Mouse (Mus musculus): ENCODE measurements at regions not wholly inside any gene's neighbourhood (a gene's known extent, or its start where the extent isn't known, plus 50 kb on each side); places are given as distances from the start of the nearest gene placed in this dataset.

- no peak for DNase-seq (ENCODE audit: extremely low spot score in 1 of 2, low spot score in 1 of 2)
Observed at GRCm38 (mm10) chr15:49043035-49043434, 4841.7 kb upstream of the Gm7489 start.

- DNase-seq (ENCODE audit: extremely low spot score in 1 of 2, low spot score in 1 of 2): no peak
Observed at GRCm38 (mm10) chr15:49065069-49065468, 4819.6 kb upstream of the Gm7489 start.

- DNase-seq (ENCODE audit: extremely low spot score in 1 of 2, low spot score in 1 of 2): peak in 1 of 2 experiments; percentile 17
Observed at GRCm38 (mm10) chr15:49065875-49066274, 4818.8 kb upstream of the Gm7489 start.

- no peak for DNase-seq (ENCODE audit: extremely low spot score in 1 of 2, low spot score in 1 of 2)
Observed at GRCm38 (mm10) chr15:49066367-49066766, 4818.3 kb upstream of the Gm7489 start.
